Comparison of ENCODE assay signal across 21 mouse cellular contexts in genomic region chr2:129380211-129380610, GRCm38 (mm10). TPM values are rescaled to one million over a fixed set of nuclear protein-coding genes. Genes with fewer than 3 reads are reported as not detected.
DNase-seq lines count a peak whose midpoint lies in the region; ATAC-seq and TF ChIP-seq lines count a peak whose summit lies in the region.
"Had no signal": no experiment of that assay in that cellular context is flagged by ENCODE, and none has a peak within 500 bp of the region (broad histone marks: within the 10 kb centered on the region; RNA-seq: fewer than 3 reads in every experiment).

No protein-coding gene starts in this region.

- H3K27me3 ChIP-seq in lung, postnatal 0 days (replicated peaks; ENCODE audit: insufficient read depth, low read length) = no peaks in the 10 kb centered on the region
- H3K27me3 ChIP-seq: hindbrain, embryonic 13.5 days; lung, embryonic 15.5 days; neural tube, embryonic 15.5 days had no signal

- no peak overlapping the region for H3K9ac ChIP-seq in lung, postnatal 0 days (replicated peaks; ENCODE audit: low read depth)
- H3K9ac ChIP-seq: forebrain, postnatal 0 days; hindbrain, embryonic 13.5 days; lung, embryonic 15.5 days; neural tube, embryonic 15.5 days had no signal

- ATAC-seq in lung, postnatal 0 days = no peak
- no peak for ATAC-seq in erythroblast, adult 5-6 weeks (replicated peaks; ENCODE audit: low FRiP score, poor library complexity, severe bottlenecking)
- ATAC-seq: forebrain, postnatal 0 days; Patski had no signal

- H3K36me3 ChIP-seq in lung, postnatal 0 days (ENCODE audit: insufficient read depth, low read length) = no peaks in the 10 kb centered on the region
- H3K36me3 ChIP-seq: hindbrain, embryonic 13.5 days; lung, embryonic 15.5 days; neural tube, embryonic 15.5 days had no signal

- no peaks in the 10 kb centered on the region for H3K9me3 ChIP-seq in lung, postnatal 0 days (ENCODE audit: low read length)
- H3K9me3 ChIP-seq: hindbrain, embryonic 13.5 days; lung, embryonic 15.5 days; neural tube, embryonic 15.5 days had no signal

- intact Hi-C loops in heart, postnatal 36 days (cut with DNase I) = no loop called here

- peak; percentile 42 for DNase-seq in heart, adult 8-10 months (ENCODE audit: low spot score)
- no peak for DNase-seq in heart, postnatal 36 days
- DNase-seq in lung, postnatal 10 days = peak; percentile 11
- DNase-seq in lung, postnatal 0 days (ENCODE audit: low spot score) = no peak
- peak; percentile 56 to 64 for DNase-seq in monocyte, adult 2 months (ENCODE audit: low read depth in 1 of 2, low spot score in 2 of 2)
- DNase-seq in adrenal gland, adult (ENCODE audit: inconsistent age in 2 of 2, low spot score in 1 of 2) = no peak
- DNase-seq: cerebellum, postnatal 14 days; forebrain, postnatal 0 days; liver; right cerebral cortex, postnatal 4 days had no signal

- TF ChIP-seq EP300 in lung, postnatal 0 days (IDR thresholded peaks at IDR 0.05) = no peak

- 59% methylated on average over 5 of the region's 5 CpGs for WGBS in lung, postnatal 0 days

- no peak overlapping the region for H3K27ac ChIP-seq in lung, postnatal 0 days (ENCODE audit: low read length)
- H3K27ac ChIP-seq in brown adipose tissue, adult 24 weeks (replicated peaks; ENCODE audit: low read depth, low read length) = peak overlapping the region; percentile 64; the same call in 1 of the 2 replicates
- H3K27ac ChIP-seq: heart, adult 2 months; hindbrain, embryonic 13.5 days; kidney, postnatal 0 days; lung, embryonic 15.5 days; neural tube, embryonic 15.5 days had no signal

- no peaks in the 10 kb centered on the region for H3K4me1 ChIP-seq in lung, postnatal 0 days (ENCODE audit: insufficient read depth, low read depth, low read length)
- no peaks in the 10 kb centered on the region for H3K4me1 ChIP-seq in brown adipose tissue, adult 24 weeks (ENCODE audit: control insufficient read depth, insufficient read depth, insufficient read length, low read length)
- H3K4me1 ChIP-seq: hindbrain, embryonic 13.5 days; lung, embryonic 15.5 days; neural tube, embryonic 15.5 days had no signal

- H3K4me2 ChIP-seq in lung, postnatal 0 days (replicated peaks; ENCODE audit: low read depth, low read length) = no peak overlapping the region
- H3K4me2 ChIP-seq: hindbrain, embryonic 13.5 days; lung, embryonic 15.5 days; midbrain, embryonic 11.5 days; neural tube, embryonic 15.5 days had no signal

- TF ChIP-seq CTCF in lung, postnatal 0 days (IDR thresholded peaks at IDR 0.05) = no peak

- no peak overlapping the region for H3K4me3 ChIP-seq in lung, postnatal 0 days (ENCODE audit: low read depth, low read length)
- no peak overlapping the region for H3K4me3 ChIP-seq in brown adipose tissue, adult 24 weeks (ENCODE audit: insufficient read depth, low read depth, low read length)
- H3K4me3 ChIP-seq: heart, adult 2 months; hindbrain, embryonic 13.5 days; lung, embryonic 15.5 days; neural tube, embryonic 15.5 days had no signal

RNA-seq across cellular contexts. Expression of gene Il1b, which starts 9.3 kb away (rescaled TPM):
- 1 to 10 TPM in 2 of 4 experiments, under 1 TPM in 2; 0.47 to 1.9 (median 1.0) TPM for total RNA-seq in heart, adult 8-10 months (2022)
- total RNA-seq in heart, postnatal 36 days (2021) = under 1 TPM; 0.43 to 0.58 TPM
- 5.0 and 12.4 TPM in 2 replicates for polyA plus RNA-seq in lung, postnatal 0 days (2015; fragmentation: Nextera tagmentation; extraction: Ambion mirVana)
- polyA plus RNA-seq in brown adipose tissue, adult 24 weeks (2012; ENCODE audit: insufficient read depth, insufficient read length, missing spikeins) = 1.7 and 9.4 TPM in 2 replicates
- 1.9 and 4.0 TPM in 2 replicates for total RNA-seq in erythroblast, adult 5-6 weeks (2015; ENCODE audit: low replicate concordance)
- total RNA-seq in erythroblast, adult 5-6 weeks (2017; ENCODE audit: low replicate concordance) = 2.4 and 20.9 TPM in 2 replicates
- total RNA-seq: forebrain, postnatal 0 days; gastrocnemius, adult 18-20 months; layer of hippocampus, postnatal 10 days had no signal
- polyA plus RNA-seq: hindbrain, embryonic 13.5 days; lung, embryonic 15.5 days; midbrain, embryonic 11.5 days; neural tube, embryonic 15.5 days; Patski had no signal

Comparison
In these comparisons a context has a peak if more than half of its experiments do, and no peak if none do; other contexts are left out.
1. DNase-seq: peak in heart, adult 8-10 months (single experiment), lung, postnatal 10 days (single experiment) and monocyte, adult 2 months (2 of 2); none in heart, postnatal 36 days (0 of 2), lung, postnatal 0 days (single experiment) and adrenal gland, adult (0 of 2).